In the genomic region with DNA sequence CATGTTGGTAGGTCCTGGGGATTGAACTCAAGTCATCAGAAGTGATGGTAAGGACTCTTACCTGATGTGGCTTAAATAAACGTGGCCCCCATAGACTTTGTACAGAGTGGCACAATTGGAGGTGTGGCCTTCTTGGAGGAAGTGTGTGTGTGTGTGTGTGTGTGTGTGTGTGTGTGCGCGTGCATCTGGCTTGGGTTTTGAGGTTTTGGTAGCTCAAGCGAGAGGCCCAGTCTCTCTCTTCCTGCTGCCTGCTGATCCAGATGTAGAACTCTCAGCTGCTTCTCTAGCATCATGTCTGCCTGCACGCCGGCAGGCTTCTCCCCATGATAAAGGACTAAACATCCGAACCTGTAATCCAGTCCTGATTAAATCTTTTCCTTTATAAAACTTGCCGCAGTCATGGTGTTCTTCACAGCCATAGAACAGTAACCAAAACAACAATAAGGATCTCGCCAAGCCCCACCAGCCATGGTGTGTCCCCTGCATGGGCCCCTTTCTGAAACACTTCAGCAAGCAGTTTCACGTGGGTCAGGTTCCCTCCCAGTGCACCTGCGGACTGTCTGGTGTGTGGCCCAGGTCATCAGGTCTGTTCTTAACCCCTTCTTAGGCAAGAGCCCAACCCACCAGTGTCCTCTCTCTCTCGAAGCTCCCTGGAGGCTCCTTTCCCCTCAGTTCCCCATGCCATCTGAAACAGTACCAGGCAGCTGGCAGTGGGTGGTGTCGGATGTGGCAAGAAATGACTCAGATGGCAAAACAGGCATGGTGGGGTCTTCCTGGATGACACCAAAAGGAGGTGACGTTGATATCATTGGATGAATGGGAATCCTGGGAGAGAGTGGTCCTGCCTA, we compare ENCODE assay signal across 16 mouse cellular contexts. TPM values are rescaled to one million over a fixed set of nuclear protein-coding genes. Genes with fewer than 3 reads are reported as not detected.
DNase-seq lines count a peak whose midpoint lies in the region; ATAC-seq and TF ChIP-seq lines count a peak whose summit lies in the region.
"Had no signal": no experiment of that assay in that cellular context is flagged by ENCODE, and none has a peak within 500 bp of the region (broad histone marks: within the 10 kb centered on the region; RNA-seq: fewer than 3 reads in every experiment).

No protein-coding gene starts in this region.

- no peaks in the 10 kb centered on the region for H3K36me3 ChIP-seq in spleen, adult 2 months (ENCODE audit: control insufficient read depth, insufficient read depth, low read length)
- no peaks in the 10 kb centered on the region for H3K36me3 ChIP-seq in macrophage (ENCODE audit: inconsistent target)
- H3K36me3 ChIP-seq in hindbrain, embryonic 11.5 days (ENCODE audit: control insufficient read depth, insufficient read depth, low read length), result no peaks in the 10 kb centered on the region
- H3K36me3 ChIP-seq: kidney, embryonic 15.5 days; neural tube, embryonic 13.5 days had no signal

- TF ChIP-seq POLR2A in spleen, adult 2 months (IDR thresholded peaks at IDR 0.05; ENCODE audit: low read depth, low read length), result no peak

- H3K4me1 ChIP-seq in spleen, adult 2 months (ENCODE audit: control insufficient read depth, insufficient read depth, insufficient read length), result peaks cover 23% of the 10 kb centered on the region
- H3K4me1 ChIP-seq in hindbrain, embryonic 11.5 days (replicated peaks; ENCODE audit: control insufficient read depth, insufficient read depth, low read length), result peaks cover 7% of the 10 kb centered on the region; the same call in 1 of the 2 replicates

- no peak for ATAC-seq in CD4-positive, CD25-positive, alpha-beta regulatory T cell, adult 4 months
- no peak for ATAC-seq in hindbrain, embryonic 11.5 days (ENCODE audit: low FRiP score)
- ATAC-seq: forebrain, embryonic 14.5 days; hindbrain, postnatal 0 days; Patski had no signal

- 12% methylated on average over 14 of the region's 14 CpGs for WGBS in spleen, adult 2 months
- WGBS in macrophage (ENCODE audit: missing documents), result 27% methylated on average over 14 of the region's 14 CpGs
- 71% methylated on average over 14 of the region's 14 CpGs for WGBS in hindbrain, embryonic 11.5 days

- H3K27ac ChIP-seq in spleen, adult 2 months (ENCODE audit: insufficient read depth, low read length), result peak overlapping the region; percentile 0; the same call in 1 of the 2 replicates
- H3K27ac ChIP-seq in macrophage, result 0 out of 2 replicates have a peak overlapping the region, but pooled peaks have one; percentile 8
- no peak overlapping the region for H3K27ac ChIP-seq in hindbrain, embryonic 11.5 days (ENCODE audit: low read depth, low read length)
- H3K27ac ChIP-seq: hindbrain, postnatal 0 days; kidney, embryonic 15.5 days; neural tube, embryonic 13.5 days had no signal

- H3K4me3 ChIP-seq in spleen, adult 2 months (ENCODE audit: extremely low read depth, insufficient read depth, insufficient read length), result no peak overlapping the region
- no peak overlapping the region for H3K4me3 ChIP-seq in macrophage (ENCODE audit: inconsistent target)
- no peak overlapping the region for H3K4me3 ChIP-seq in hindbrain, embryonic 11.5 days (ENCODE audit: low read depth, low read length)
- H3K4me3 ChIP-seq: kidney, embryonic 15.5 days; neural tube, embryonic 13.5 days had no signal

- H3K9me3 ChIP-seq in hindbrain, embryonic 11.5 days (ENCODE audit: control insufficient read depth, low read length), result no peaks in the 10 kb centered on the region
- H3K9me3 ChIP-seq: kidney, embryonic 15.5 days; neural tube, embryonic 13.5 days had no signal

- TF ChIP-seq CTCF in spleen, adult 2 months (IDR thresholded peaks at IDR 0.05; ENCODE audit: extremely low read depth, insufficient read depth, insufficient read length, insufficient replicate concordance), result no peak

- H3K79me2 ChIP-seq in macrophage (ENCODE audit: inconsistent target), result no peaks in the 10 kb centered on the region

- no peak overlapping the region for H3K9ac ChIP-seq in hindbrain, embryonic 11.5 days (ENCODE audit: low read depth, low read length)
- H3K9ac ChIP-seq: kidney, embryonic 15.5 days had no signal

- no peak overlapping the region for H3K4me2 ChIP-seq in hindbrain, embryonic 11.5 days (replicated peaks; ENCODE audit: low read depth, low read length)
- H3K4me2 ChIP-seq: kidney, embryonic 15.5 days had no signal

- peak; percentile 48 for DNase-seq in CD4-positive, CD25-positive, alpha-beta regulatory T cell, adult 2 months (ENCODE audit: low read depth, low spot score)
- DNase-seq in spleen, adult 2 months (ENCODE audit: low read depth in 1 of 2, low spot score in 2 of 2), result peak in 1 of 2 experiments; percentile 36
- DNase-seq in spleen, adult 12 weeks (ENCODE audit: low spot score), result no peak
- peak; percentile 68 for DNase-seq in thymus, postnatal 4 days
- DNase-seq in hindbrain, embryonic 11.5 days (ENCODE audit: low spot score), result no peak
- no peak for DNase-seq in gastrocnemius, adult 8-10 months (ENCODE audit: low spot score in 2 of 2)
- DNase-seq: adrenal gland, adult 2 months; cerebellum, postnatal 36 days; left cerebral cortex, postnatal 4 days had no signal

- H3K27me3 ChIP-seq in spleen, adult 2 months (ENCODE audit: control insufficient read depth, insufficient read depth, low read length), result peaks cover 13% of the 10 kb centered on the region
- peaks cover 28% of the 10 kb centered on the region for H3K27me3 ChIP-seq in hindbrain, embryonic 11.5 days (ENCODE audit: control insufficient read depth, insufficient read depth, low read length)

RNA-seq across cellular contexts. Expression of a gene that starts 3.4 kb away (rescaled TPM):
- not detected for polyA plus RNA-seq in CD4-positive, CD25-positive, alpha-beta regulatory T cell, adult 4 months (2017; shearing (Covaris generic))
- 6.3 and 6.6 TPM in 2 replicates for polyA plus RNA-seq in spleen, adult 2 months (2012; rRNA removed)
- 1 to 10 TPM in 15 of 26 experiments, under 1 TPM in 8, not detected in 3; 0.22 to 9.7 (median 3.6) TPM for total RNA-seq in macrophage (2018; cell fraction: chromatin; rRNA removed)
- total RNA-seq in macrophage (2018; cell fraction: cytosol; rRNA removed), result 10 to 100 TPM in 8 of 26 experiments, 1 to 10 TPM in 6, under 1 TPM in 12; 0.33 to 13.7 (median 3.8) TPM
- total RNA-seq in macrophage (2018; cell fraction: nucleus; rRNA removed), result 10 to 100 TPM in 4 of 26 experiments, 1 to 10 TPM in 10, under 1 TPM in 11, not detected in 1; 0.26 to 13.5 (median 3.5) TPM
- 3.4 to 15.5 TPM (median 9.6 TPM) in 3 replicates for polyA plus RNA-seq in macrophage (2018)
- 1.4 and 1.8 TPM in 2 replicates for polyA plus RNA-seq in hindbrain, embryonic 11.5 days (2014; fragmentation: Nextera tagmentation; extraction: Ambion mirVana)
- under 1 TPM in 2 of 4 experiments, not detected in 2; 0.11 to 0.70 TPM for total RNA-seq in gastrocnemius, adult 8-10 months (2022)

RNA-seq across cellular contexts. Expression of a gene that starts 23.4 kb away (rescaled TPM):
- polyA plus RNA-seq in CD4-positive, CD25-positive, alpha-beta regulatory T cell, adult 4 months (2017; shearing (Covaris generic)), result 1,000 to 10,000 TPM; 3,157 to 3,173 TPM
- polyA plus RNA-seq in spleen, adult 2 months (2012; rRNA removed), result 555 and 724 TPM in 2 replicates
- 100 to 1,000 TPM in 7 of 26 experiments, 10 to 100 TPM in 19; 45.2 to 275 (median 88.9) TPM for total RNA-seq in macrophage (2018; cell fraction: chromatin; rRNA removed)
- total RNA-seq in macrophage (2018; cell fraction: cytosol; rRNA removed), result 1,000 to 10,000 TPM; 1,148 to 2,667 (median 1,510) TPM
- 100 to 1,000 TPM; 164 to 346 (median 261) TPM for total RNA-seq in macrophage (2018; cell fraction: nucleus; rRNA removed)
- 1,810 to 2,012 TPM (median 1,833 TPM) in 3 replicates for polyA plus RNA-seq in macrophage (2018)
- polyA plus RNA-seq in hindbrain, embryonic 11.5 days (2014; fragmentation: Nextera tagmentation; extraction: Ambion mirVana), result 970 and 990 TPM in 2 replicates
- 100 to 1,000 TPM; 364 to 479 (median 402) TPM for total RNA-seq in gastrocnemius, adult 8-10 months (2022)

RNA-seq across cellular contexts. Expression of a gene that starts 27.1 kb away (rescaled TPM):
- 1 to 10 TPM; 1.8 to 2.4 TPM for polyA plus RNA-seq in CD4-positive, CD25-positive, alpha-beta regulatory T cell, adult 4 months (2017; shearing (Covaris generic))
- 8.5 and 8.9 TPM in 2 replicates for polyA plus RNA-seq in spleen, adult 2 months (2012; rRNA removed)
- 10 to 100 TPM in 25 of 26 experiments, 1 to 10 TPM in 1; 7.5 to 54.0 (median 29.1) TPM for total RNA-seq in macrophage (2018; cell fraction: chromatin; rRNA removed)
- total RNA-seq in macrophage (2018; cell fraction: cytosol; rRNA removed), result 1 to 10 TPM in 25 of 26 experiments, under 1 TPM in 1; 0.98 to 6.2 (median 3.1) TPM
- 10 to 100 TPM in 25 of 26 experiments, 1 to 10 TPM in 1; 5.0 to 35.3 (median 19.2) TPM for total RNA-seq in macrophage (2018; cell fraction: nucleus; rRNA removed)
- 0.52 to 3.0 TPM (median 1.7 TPM) in 3 replicates for polyA plus RNA-seq in macrophage (2018)
- 13.1 and 18.3 TPM in 2 replicates for polyA plus RNA-seq in hindbrain, embryonic 11.5 days (2014; fragmentation: Nextera tagmentation; extraction: Ambion mirVana)
- 100 to 1,000 TPM; 172 to 203 (median 187) TPM for total RNA-seq in gastrocnemius, adult 8-10 months (2022)

RNA-seq across cellular contexts. Expression of a gene that starts 53.9 kb away (rescaled TPM):
- 100 to 1,000 TPM in 1 of 2 experiments, 10 to 100 TPM in 1; 89.8 to 124 TPM for polyA plus RNA-seq in CD4-positive, CD25-positive, alpha-beta regulatory T cell, adult 4 months (2017; shearing (Covaris generic))
- 24.6 and 28.9 TPM in 2 replicates for polyA plus RNA-seq in spleen, adult 2 months (2012; rRNA removed)
- total RNA-seq in macrophage (2018; cell fraction: chromatin; rRNA removed), result 1,000 to 10,000 TPM in 2 of 26 experiments, 100 to 1,000 TPM in 20, 10 to 100 TPM in 4; 31.1 to 1,259 (median 293) TPM
- 100 to 1,000 TPM in 11 of 26 experiments, 10 to 100 TPM in 15; 31.4 to 249 (median 89.3) TPM for total RNA-seq in macrophage (2018; cell fraction: cytosol; rRNA removed)
- total RNA-seq in macrophage (2018; cell fraction: nucleus; rRNA removed), result 1,000 to 10,000 TPM in 4 of 26 experiments, 100 to 1,000 TPM in 18, 10 to 100 TPM in 4; 16.7 to 1,412 (median 497) TPM
- 5.0 to 99.1 TPM (median 38.4 TPM) in 3 replicates for polyA plus RNA-seq in macrophage (2018)
- polyA plus RNA-seq in hindbrain, embryonic 11.5 days (2014; fragmentation: Nextera tagmentation; extraction: Ambion mirVana), result 9.5 and 10.2 TPM in 2 replicates
- under 1 TPM in 2 of 4 experiments, not detected in 2; 0.18 to 0.19 TPM for total RNA-seq in gastrocnemius, adult 8-10 months (2022)

Comparison
In these comparisons a context has a peak if more than half of its experiments do, and no peak if none do; other contexts are left out.
1. DNase-seq: peak in CD4-positive, CD25-positive, alpha-beta regulatory T cell, adult 2 months (single experiment) and thymus, postnatal 4 days (single experiment); none in spleen, adult 12 weeks (single experiment), hindbrain, embryonic 11.5 days (single experiment) and gastrocnemius, adult 8-10 months (0 of 2).